Mouse (Mus musculus) bone marrow, adult 2 months (tissue): ENCODE measurements around the gene Os9. TPM values are rescaled to one million over a fixed set of nuclear protein-coding genes. Genes with fewer than 3 reads are reported as not detected.
"Not testable (repeated sequence)": the region's sequence is repeated elsewhere in the genome, so short reads cannot be mapped to it uniquely, and the experiment has no call there.

Experiments
- H3K27ac ChIP-seq: fragments of 200-500 bp; 2 replicates; pipeline ENCODE4 v1.5.1; 2012; ENCODE audit warnings: low read depth, mild to moderate bottlenecking, control low read depth, inconsistent platforms, low read length; ENCODE audit not compliant: control insufficient read depth, poor library complexity, insufficient read depth
- H3K4me1 ChIP-seq: fragments of 200-500 bp; 2 replicates; pipeline ENCODE4 v1.6.1; 2011; ENCODE audit warnings: low read length; ENCODE audit not compliant: control insufficient read depth, insufficient read depth
- H3K4me3 ChIP-seq: fragments of 200-500 bp; replicated peaks from 2 replicates; pipeline ENCODE3; 2011; ENCODE audit warnings: mild to moderate bottlenecking, low read depth, low read length, control low read depth; ENCODE audit not compliant: control insufficient read depth
- CTCF ChIP-seq: fragments of 200-500 bp; IDR thresholded peaks from 2 replicates; pipeline ENCODE4 v1.5.1; 2011; ENCODE audit warnings: low read length, control low read depth; ENCODE audit not compliant: control insufficient read depth, insufficient read depth
- POLR2A ChIP-seq: fragments of 200-500 bp; IDR thresholded peaks from 2 replicates; pipeline ENCODE4 v1.6.1; 2011; ENCODE audit warnings: low read depth, mild to moderate bottlenecking, control low read depth, low read length, borderline replicate concordance; ENCODE audit not compliant: control insufficient read depth
- WGBS: fragments of 180-500 bp; shearing (Covaris S2); methylation state at CpG from one replicate; pipeline ENCODE4 v1.1.7; 2018; 5-methylcytosine and 5-hydroxymethylcytosine counted together
- polyA plus RNA-seq: library from polyadenylated mRNA; stranded (reverse); fragments of >200 nt; gene quantifications from 2 replicates; pipeline ENCODE4 v1.2.4, GENCODE M21; 2011; ENCODE audit warnings: low replicate concordance; ENCODE audit not compliant: missing spikeins, insufficient read depth, insufficient read length

The Os9 gene
- polyA plus RNA-seq, 1 experiment: 69.0 TPM

GRCm38 (mm10) chr10:127135118-127135836, 14.3 kb upstream of the Os9 start:
- H3K27ac ChIP-seq: peak overlapping the region; percentile 94
- 5% methylated on average over 8 of the region's 8 CpGs for WGBS
- H3K4me1 ChIP-seq: peaks cover 6% of the 10 kb centered on the region; the same call in 1 of the 2 replicates
- TF ChIP-seq POLR2A (no peak), CTCF (no peak)
- no peak overlapping the region for H3K4me3 ChIP-seq

GRCm38 (mm10) chr10:127134394-127135035, 13.6 kb upstream of the Os9 start:
- 64% methylated on average over 3 of the region's 3 CpGs for WGBS
- H3K27ac ChIP-seq: not testable (repeated sequence)

GRCm38 (mm10) chr10:127132469-127132868, 11.5 kb upstream of the Os9 start:
- Histone ChIP-seq H3K4me3 (no peak overlapping the region), H3K4me1 (peaks cover 6% of the 10 kb centered on the region; the same call in 1 of the 2 replicates), H3K27ac (no peak overlapping the region)
- TF ChIP-seq CTCF (no peak), POLR2A (no peak)
- 75% methylated on average over 5 of the region's 5 CpGs for WGBS

More at GRCm38 (mm10) chr10:127134394-127135035, 13.6 kb upstream of the Os9 start:
- not testable (repeated sequence) for H3K4me1 ChIP-seq, H3K4me3 ChIP-seq

DNA sequence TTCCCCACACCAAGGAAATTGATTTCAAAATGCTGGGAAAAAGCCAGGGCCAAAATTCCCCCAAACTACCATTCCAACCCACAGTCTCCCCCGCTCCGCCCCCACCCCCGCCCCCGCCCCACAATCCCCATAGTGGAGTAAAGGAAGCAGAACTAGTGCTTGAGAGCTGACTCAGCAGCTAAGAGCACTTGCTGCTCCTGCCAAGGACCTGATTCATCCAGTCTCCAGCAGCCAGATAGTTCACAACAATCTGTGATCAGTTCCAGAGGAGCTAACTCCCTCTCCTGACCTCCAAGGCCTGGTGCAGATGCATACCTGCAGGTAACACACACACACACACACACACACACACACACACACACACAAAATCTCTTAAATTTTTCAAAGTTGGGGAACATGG, 8.5 kb upstream of the Os9 start:
- H3K27ac ChIP-seq: no peak overlapping the region
- TF ChIP-seq POLR2A: no peak
- no peak for TF ChIP-seq CTCF

DNA sequence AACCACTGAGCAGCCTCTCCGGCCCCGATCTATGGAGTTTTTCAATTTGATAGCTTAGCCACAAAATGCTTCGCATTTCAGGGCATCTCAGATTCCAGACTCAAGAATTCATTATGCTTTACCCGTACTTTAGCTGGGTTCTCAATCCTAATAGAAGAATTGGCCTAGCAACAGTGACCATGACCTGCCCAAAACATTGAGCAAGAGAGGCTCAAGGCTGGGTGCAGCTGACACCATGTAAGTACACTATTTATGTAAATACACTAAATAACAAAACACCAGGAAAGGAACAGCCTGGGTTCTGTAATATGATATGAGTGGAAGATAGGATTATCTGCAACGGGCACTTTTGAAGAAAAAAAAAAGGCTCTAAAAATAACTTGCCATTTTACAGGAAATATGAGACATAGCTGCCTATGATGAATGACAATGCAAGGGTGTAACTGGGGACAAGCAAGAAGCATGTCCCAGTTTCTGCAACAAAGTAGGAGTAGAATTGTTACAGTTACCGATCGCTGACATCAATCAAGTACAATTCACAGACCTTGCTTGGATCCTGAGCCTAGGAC, 6.9 kb upstream of the Os9 start:
- Histone ChIP-seq H3K4me1 (peaks cover 5% of the 10 kb centered on the region; the same call in 1 of the 2 replicates), H3K27ac (no peak overlapping the region), H3K4me3 (no peak overlapping the region)
- no peak for TF ChIP-seq CTCF
- no peak for TF ChIP-seq POLR2A
- whole genome bisulfite sequencing: 51% methylated on average over 7 of the region's 7 CpGs

More for the DNA sequence above, 8.5 kb upstream of the Os9 start:
- peaks cover 4% of the 10 kb centered on the region; the same call in 1 of the 2 replicates for H3K4me1 ChIP-seq
- 11% methylated on average over 4 of the region's 4 CpGs for WGBS
- no peak overlapping the region for H3K4me3 ChIP-seq

DNA sequence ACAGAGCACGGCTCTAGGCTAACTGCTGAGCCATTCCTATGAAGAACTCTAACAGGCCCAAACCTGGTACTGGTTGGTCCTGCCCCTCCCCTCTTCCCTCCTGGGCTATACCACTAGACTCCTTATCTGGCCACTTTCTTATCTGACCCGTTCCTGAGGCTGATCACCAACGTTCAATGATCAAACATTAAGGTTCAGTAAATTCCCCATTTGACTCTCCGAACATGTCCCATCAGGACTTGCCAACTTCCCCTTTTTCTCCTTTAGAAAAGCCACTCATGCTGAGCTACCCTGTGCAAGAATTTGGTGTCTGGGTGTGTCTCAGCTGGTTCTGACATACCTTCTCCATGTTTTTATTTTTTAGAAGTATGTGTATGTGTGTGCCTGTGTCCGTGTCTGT, 5.6 kb upstream of the Os9 start:
- peaks cover 5% of the 10 kb centered on the region; the same call in 1 of the 2 replicates for H3K4me1 ChIP-seq
- H3K27ac ChIP-seq: no peak overlapping the region; the same call in 1 of the 2 replicates
- no peak for TF ChIP-seq POLR2A
- TF ChIP-seq CTCF: no peak
- 16% methylated on average over 5 of the region's 5 CpGs for WGBS
- no peak overlapping the region for H3K4me3 ChIP-seq

DNA sequence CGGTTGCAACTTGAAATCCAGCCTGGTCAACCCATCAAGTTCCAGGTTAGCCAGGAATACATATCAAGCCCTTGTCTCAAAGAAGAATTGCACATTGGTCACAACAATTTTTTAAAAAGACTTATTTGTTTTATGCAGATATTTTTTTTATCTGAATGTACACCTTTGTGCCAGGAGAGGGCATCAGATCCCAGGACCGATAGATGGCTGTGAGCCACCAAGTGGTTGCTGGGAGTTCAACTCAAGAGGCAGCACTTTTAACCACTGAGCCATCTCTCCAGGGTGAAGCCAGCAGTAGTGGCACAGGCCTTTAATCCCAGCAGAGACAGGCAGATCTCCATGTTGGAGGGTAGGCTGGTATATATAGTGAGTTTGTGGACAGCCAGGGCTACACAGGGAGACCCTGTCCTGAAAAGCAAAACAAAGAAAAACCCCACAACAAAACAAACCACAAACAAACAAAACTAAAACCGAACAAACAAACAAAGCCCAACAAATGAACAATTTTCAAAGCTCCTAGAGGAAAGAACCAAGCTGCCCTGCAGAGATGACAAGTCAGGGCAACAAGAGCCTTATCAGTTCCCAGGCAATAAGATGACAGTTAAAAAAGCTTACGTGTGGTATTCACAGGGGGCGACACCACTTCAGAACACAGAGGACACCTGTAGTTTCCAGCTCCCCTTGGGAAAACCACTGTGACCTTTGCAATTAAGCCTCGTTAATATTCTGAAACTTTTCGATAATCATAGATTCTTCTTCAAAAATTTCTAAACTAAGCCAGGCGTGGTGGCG, 4.5 kb upstream of the Os9 start:
- TF ChIP-seq POLR2A: no peak
- TF ChIP-seq CTCF: peak; percentile 76
- Histone ChIP-seq H3K27ac (no peak overlapping the region), H3K4me3 (no peak overlapping the region), H3K4me1 (peaks cover 5% of the 10 kb centered on the region; the same call in 1 of the 2 replicates)
- WGBS: 56% methylated on average over 9 of the region's 9 CpGs

GRCm38 (mm10) chr10:127123436-127123805, 2.5 kb upstream of the Os9 start:
- peak overlapping the region; percentile 52; the same call in 1 of the 2 replicates for H3K27ac ChIP-seq
- peak overlapping the region; percentile 41 for H3K4me3 ChIP-seq
- 27% methylated on average over 4 of the region's 4 CpGs for WGBS
- H3K4me1 ChIP-seq: peaks cover 5% of the 10 kb centered on the region; the same call in 1 of the 2 replicates
- TF ChIP-seq CTCF (peak; percentile 41), POLR2A (no peak)
